ENCODE assay signal across 8 mouse cellular contexts in the genomic region with DNA sequence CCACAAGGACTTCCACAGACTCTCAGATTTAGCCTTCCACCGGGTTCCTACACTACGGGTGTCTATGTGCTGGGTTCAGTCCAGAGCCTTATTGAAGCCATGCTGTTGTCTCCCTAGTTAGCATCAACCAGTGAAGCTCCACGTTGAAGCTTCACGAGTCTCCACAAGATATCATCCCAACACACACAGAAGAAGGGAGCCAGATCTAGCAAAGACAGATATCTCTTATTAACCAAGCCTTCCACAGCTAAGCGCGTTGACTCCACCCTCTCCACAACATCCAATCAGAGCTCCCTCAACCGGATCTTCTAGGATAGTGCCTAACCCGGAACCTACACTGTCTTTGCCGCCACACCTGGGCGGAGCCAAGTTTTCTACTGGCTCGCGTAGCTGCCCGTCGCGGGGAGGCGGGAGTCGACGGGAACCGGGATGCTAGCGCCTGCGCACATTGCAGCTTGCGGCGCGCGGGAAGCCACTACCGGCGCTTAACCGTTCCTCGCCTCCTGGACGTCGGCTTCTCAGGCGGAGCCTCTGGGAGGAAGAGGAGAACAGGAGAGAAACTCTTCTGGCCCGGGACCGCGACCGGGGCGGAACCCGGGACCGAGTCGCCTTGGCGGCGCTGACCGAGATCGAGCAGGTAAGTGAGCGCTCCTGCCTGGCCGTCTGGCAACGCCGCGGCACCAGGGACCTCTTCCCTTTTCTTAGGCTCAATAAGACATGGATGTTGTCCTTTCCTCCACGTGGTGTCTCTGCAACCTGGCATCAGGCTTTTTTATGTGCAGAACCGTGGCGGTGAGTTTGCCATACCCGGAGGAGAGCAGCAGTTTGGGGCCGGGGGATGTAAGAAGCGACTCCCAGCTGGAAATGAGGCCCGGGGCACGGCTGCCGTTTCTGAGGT. TPM values are rescaled to one million over a fixed set of nuclear protein-coding genes. Genes with fewer than 3 reads are reported as not detected.
DNase-seq lines count a peak whose midpoint lies in the region; ATAC-seq and TF ChIP-seq lines count a peak whose summit lies in the region.

A gene (plus strand): TSS at position 403 of the 898 bp plus-strand sequence.

- peak; percentile 98 for ATAC-seq in G1E (ENCODE audit: extremely low read depth, insufficient number of reproducible peaks, low FRiP score, poor library complexity, severe bottlenecking)
- ATAC-seq in forebrain, embryonic 16.5 days = peak; percentile 100
- peak; percentile 100 for ATAC-seq in lung, embryonic 14.5 days (ENCODE audit: insufficient read depth)

- no peaks in the 10 kb centered on the region for H3K9me3 ChIP-seq in G1E (replicated peaks)
- no peaks in the 10 kb centered on the region for H3K9me3 ChIP-seq in forebrain, embryonic 16.5 days (ENCODE audit: control insufficient read depth, low read length)
- no peaks in the 10 kb centered on the region for H3K9me3 ChIP-seq in lung, embryonic 14.5 days (ENCODE audit: low read depth, low read length)

- no peak for TF ChIP-seq CTCF in G1E (IDR thresholded peaks at IDR 0.05; ENCODE audit: low read depth, low read length)
- peak; percentile 37 for TF ChIP-seq CTCF in layer of hippocampus, adult 2 months (conservative IDR thresholded peaks at IDR 0.05)
- no peak for TF ChIP-seq CTCF in lung, embryonic 14.5 days (IDR thresholded peaks at IDR 0.05; ENCODE audit: low read depth)
- TF ChIP-seq CTCF in olfactory bulb, adult 2 months (IDR thresholded peaks at IDR 0.05; ENCODE audit: insufficient read depth, low read depth, low read length) = no peak
- TF ChIP-seq CTCF in thymus, adult 2 months (IDR thresholded peaks at IDR 0.05; ENCODE audit: borderline replicate concordance, control insufficient read depth, extremely low read depth, insufficient read depth, low read length, poor library complexity) = 0 out of 2 replicates have a peak, but pooled peaks have one; percentile 45

- peak within 1 kb of the TSS; percentile 83 for H3K9ac ChIP-seq in forebrain, embryonic 16.5 days (replicated peaks; ENCODE audit: low read depth, low read length)
- H3K9ac ChIP-seq in lung, embryonic 14.5 days = peak within 1 kb of the TSS; percentile 82

- WGBS in forebrain, embryonic 16.5 days = under 1% methylated on average over 56 of the region's 58 CpGs
- 1% methylated on average over 58 of the region's 58 CpGs for WGBS in lung, embryonic 14.5 days
- 1% methylated on average over 58 of the region's 58 CpGs for WGBS in olfactory bulb, adult 2 months
- WGBS in thymus, adult 2 months = under 1% methylated on average over 58 of the region's 58 CpGs

- peaks cover 33% of the 10 kb centered on the region for H3K4me1 ChIP-seq in G1E (ENCODE audit: insufficient read depth, low read depth, low read length)
- peaks cover 23% of the 10 kb centered on the region for H3K4me1 ChIP-seq in forebrain, embryonic 16.5 days (replicated peaks; ENCODE audit: control insufficient read depth, insufficient read depth, low read length)
- peaks cover 7% of the 10 kb centered on the region; the same call in 1 of the 2 replicates for H3K4me1 ChIP-seq in lung, embryonic 14.5 days (ENCODE audit: insufficient read depth)
- H3K4me1 ChIP-seq in olfactory bulb, adult 2 months (ENCODE audit: control insufficient read depth, insufficient read depth, low read length) = peaks cover 5% of the 10 kb centered on the region; the same call in 1 of the 2 replicates
- peaks cover 4% of the 10 kb centered on the region; the same call in 1 of the 2 replicates for H3K4me1 ChIP-seq in thymus, adult 2 months (replicated peaks; ENCODE audit: control insufficient read depth, insufficient read depth, low read length)

- peak; percentile 97 for DNase-seq in G1E (ENCODE audit: low spot score)
- DNase-seq in cerebellum, adult 18-20 months = peak; percentile 99 to 100
- peak; percentile 100 for DNase-seq in heart, postnatal 36 days
- DNase-seq in layer of hippocampus, adult 2 months (ENCODE audit: low spot score in 2 of 2) = peak; percentile 99
- peak; percentile 99 for DNase-seq in lung, embryonic 14.5 days
- peak; percentile 100 for DNase-seq in thymus, adult 2 months

- intact Hi-C loops in heart, postnatal 36 days (cut with DNase I) = no loop called here

- TF ChIP-seq POLR2A in olfactory bulb, adult 2 months (IDR thresholded peaks at IDR 0.05; ENCODE audit: insufficient read depth, low read depth, low read length) = peak; percentile 75
- TF ChIP-seq POLR2A in thymus, adult 2 months (IDR thresholded peaks at IDR 0.05; ENCODE audit: control insufficient read depth, extremely low read depth, insufficient read depth, low read length, poor library complexity) = peak; percentile 90

- peaks cover 34% of the 10 kb centered on the region for H3K36me3 ChIP-seq in G1E (replicated peaks)
- peaks cover 9% of the 10 kb centered on the region; the same call in 1 of the 2 replicates for H3K36me3 ChIP-seq in forebrain, embryonic 16.5 days (ENCODE audit: control insufficient read depth, insufficient read depth)
- H3K36me3 ChIP-seq in lung, embryonic 14.5 days (ENCODE audit: insufficient read depth) = peaks cover 28% of the 10 kb centered on the region
- peaks cover 14% of the 10 kb centered on the region for H3K36me3 ChIP-seq in thymus, adult 2 months (ENCODE audit: control insufficient read depth, insufficient read depth, low read length)

- peak within 1 kb of the TSS; percentile 92 for H3K4me2 ChIP-seq in forebrain, embryonic 16.5 days (ENCODE audit: low read length)
- peak within 1 kb of the TSS; percentile 80 for H3K4me2 ChIP-seq in lung, embryonic 14.5 days

- H3K27me3 ChIP-seq in G1E (ENCODE audit: insufficient read depth, low read length) = no peaks in the 10 kb centered on the region
- H3K27me3 ChIP-seq in forebrain, embryonic 16.5 days (replicated peaks; ENCODE audit: control insufficient read depth, insufficient read depth, low read length) = no peaks in the 10 kb centered on the region
- H3K27me3 ChIP-seq in lung, embryonic 14.5 days (ENCODE audit: insufficient read depth, low read length) = no peaks in the 10 kb centered on the region
- H3K27me3 ChIP-seq in thymus, adult 2 months (ENCODE audit: control insufficient read depth, insufficient read depth, low read length) = no peaks in the 10 kb centered on the region

- peak within 1 kb of the TSS; percentile 84 for H3K27ac ChIP-seq in forebrain, embryonic 16.5 days (ENCODE audit: low read length)
- H3K27ac ChIP-seq in layer of hippocampus, adult 2 months = peak within 1 kb of the TSS; percentile 88
- H3K27ac ChIP-seq in lung, embryonic 14.5 days (ENCODE audit: low read depth) = peak within 1 kb of the TSS; percentile 76; the same call in 1 of the 2 replicates
- peak within 1 kb of the TSS; percentile 71 for H3K27ac ChIP-seq in olfactory bulb, adult 2 months (ENCODE audit: insufficient read depth, low read depth, low read length)
- H3K27ac ChIP-seq in thymus, adult 2 months (ENCODE audit: control insufficient read depth, insufficient read depth, low read length) = 0 out of 2 replicates have a peak within 1 kb of the TSS, but pooled peaks have one; percentile 2

- H3K4me3 ChIP-seq in G1E (ENCODE audit: low read depth, low read length) = peak within 1 kb of the TSS; percentile 85
- peak within 1 kb of the TSS; percentile 97 for H3K4me3 ChIP-seq in forebrain, embryonic 16.5 days (replicated peaks; ENCODE audit: low read length)
- H3K4me3 ChIP-seq in layer of hippocampus, adult 2 months = peak within 1 kb of the TSS; percentile 73
- H3K4me3 ChIP-seq in lung, embryonic 14.5 days (ENCODE audit: low read depth, low read length) = peak within 1 kb of the TSS; percentile 87
- peak within 1 kb of the TSS; percentile 74 for H3K4me3 ChIP-seq in olfactory bulb, adult 2 months (ENCODE audit: insufficient read depth, low read depth, low read length)
- H3K4me3 ChIP-seq in thymus, adult 2 months (ENCODE audit: control insufficient read depth, insufficient read depth, low read length) = peak within 1 kb of the TSS; percentile 69

RNA-seq across cellular contexts. Expression of the gene that starts here (rescaled TPM):
- 22.5 and 43.9 TPM in 2 replicates for total RNA-seq in G1E (2014; fragmentation: Nextera tagmentation)
- 49.3 and 64.6 TPM in 2 replicates for total RNA-seq in G1E (2017)
- polyA plus RNA-seq in G1E (2012) = 29.5 and 33.0 TPM in 2 replicates
- 54.6 and 62.5 TPM in 2 replicates for polyA plus RNA-seq in forebrain, embryonic 16.5 days (2015; fragmentation: Nextera tagmentation; extraction: Ambion mirVana)
- total RNA-seq in heart, postnatal 36 days (2021) = 10 to 100 TPM in 1 of 2 experiments, 1 to 10 TPM in 1; 7.1 to 10.2 TPM
- 10 to 100 TPM; 12.0 to 14.3 TPM for total RNA-seq in layer of hippocampus, adult 2 months (2021)
- 113 and 115 TPM in 2 replicates for polyA plus RNA-seq in lung, embryonic 14.5 days (2014; fragmentation: Nextera tagmentation; extraction: Ambion mirVana)
- not detected in 2 replicates for polyA plus RNA-seq in olfactory bulb, adult 2 months (2012; ENCODE audit: insufficient read depth, insufficient read length, low replicate concordance, missing spikeins)
- polyA plus RNA-seq in thymus, adult 2 months (2012; rRNA removed) = 61.8 and 63.3 TPM in 2 replicates

Comparison
In these comparisons a context has a peak if more than half of its experiments do, and no peak if none do; other contexts are left out.
1. Peak in every context shown above with its lines: DNase-seq, ATAC-seq, H3K4me3 ChIP-seq and H3K27ac ChIP-seq.
2. RNA of the gene that starts here (polyA plus RNA-seq): 113 to 115 TPM in lung, embryonic 14.5 days, 61.8 to 63.3 TPM in thymus, adult 2 months, 54.6 to 62.5 TPM in forebrain, embryonic 16.5 days and 29.5 to 33.0 TPM in G1E; not detected in olfactory bulb, adult 2 months; every median in the first group is over 10 times any median in the second.
3. CTCF ChIP-seq: peak in layer of hippocampus, adult 2 months (single experiment) and thymus, adult 2 months (single experiment); none in G1E (single experiment), lung, embryonic 14.5 days (single experiment) and olfactory bulb, adult 2 months (single experiment).
4. H3K27ac ChIP-seq: peak in every context shown above with its lines; median percentile 88 in layer of hippocampus, adult 2 months; 84 in forebrain, embryonic 16.5 days; 76 in lung, embryonic 14.5 days; 71 in olfactory bulb, adult 2 months; 2 in thymus, adult 2 months.